Mouse (Mus musculus): ENCODE results near the gene Mcoln3. TPM values are rescaled to one million over a fixed set of nuclear protein-coding genes. Genes with fewer than 3 reads are reported as not detected.

The Mcoln3 gene
- polyA plus RNA-seq, 1 experiment from 2014 or later = 4.6 TPM

- no peak for DNase-seq (ENCODE audit: low spot score)
- H3K9me3 ChIP-seq (replicated peaks) = no peaks in the 10 kb centered on the region; the same call in 1 of the 2 replicates
- peaks cover 7% of the 10 kb centered on the region for H3K4me1 ChIP-seq
- WGBS = 72% methylated on average over 2 of the region's 2 CpGs
- H3K4me3 ChIP-seq = no peak overlapping the region
- H3K27ac ChIP-seq (replicated peaks) = no peak overlapping the region
- peaks cover 11% of the 10 kb centered on the region for H3K27me3 ChIP-seq (ENCODE audit: low read depth, poor library complexity, severe bottlenecking)
- H3K36me3 ChIP-seq = no peaks in the 10 kb centered on the region
These were observed 8.3 kb upstream of the Mcoln3 start for GRCm38 (mm10) chr3:146108945-146109344.

- Histone ChIP-seq H3K27me3 (ENCODE audit: low read depth, poor library complexity, severe bottlenecking) (peaks cover 11% of the 10 kb centered on the region), H3K9me3 (replicated peaks) (no peaks in the 10 kb centered on the region), H3K27ac (replicated peaks) (no peak overlapping the region), H3K4me3 (no peak overlapping the region), H3K36me3 (no peaks in the 10 kb centered on the region), H3K4me1 (peaks cover 7% of the 10 kb centered on the region)
- WGBS = 80% methylated on average over 2 of the region's 2 CpGs
- no peak for DNase-seq (ENCODE audit: low spot score)
These were observed 6.9 kb upstream of the Mcoln3 start for GRCm38 (mm10) chr3:146110358-146110757.

GRCm38 (mm10) chr3:146110916-146111315 is 6.3 kb upstream of the Mcoln3 start:
- WGBS = 78% methylated on average over 6 of the region's 6 CpGs
- no peak overlapping the region for H3K27ac ChIP-seq (replicated peaks)
- DNase-seq (ENCODE audit: low spot score) = no peak
- no peaks in the 10 kb centered on the region for H3K36me3 ChIP-seq
- no peaks in the 10 kb centered on the region for H3K9me3 ChIP-seq (replicated peaks)
- H3K4me3 ChIP-seq = no peak overlapping the region
- H3K4me1 ChIP-seq = peaks cover 7% of the 10 kb centered on the region
- peaks cover 11% of the 10 kb centered on the region for H3K27me3 ChIP-seq (ENCODE audit: low read depth, poor library complexity, severe bottlenecking)

GRCm38 (mm10) chr3:146117997-146118457 is 777 bp downstream of the Mcoln3 start:
- 61% methylated on average over 9 of the region's 9 CpGs for WGBS
- H3K4me1 ChIP-seq = peaks cover 23% of the 10 kb centered on the region
- no peak overlapping the region for H3K27ac ChIP-seq (replicated peaks)
- H3K4me3 ChIP-seq = no peak overlapping the region
- no peaks in the 10 kb centered on the region for H3K9me3 ChIP-seq (replicated peaks)
- DNase-seq (ENCODE audit: low spot score) = no peak
- no peaks in the 10 kb centered on the region for H3K36me3 ChIP-seq
- peaks cover 46% of the 10 kb centered on the region for H3K27me3 ChIP-seq (ENCODE audit: low read depth, poor library complexity, severe bottlenecking)

- WGBS = 4% methylated on average over 25 of the region's 25 CpGs
- DNase-seq (ENCODE audit: low spot score) = peak; percentile 66
- Histone ChIP-seq H3K4me3 (peak overlapping the region; percentile 50), H3K27me3 (ENCODE audit: low read depth, poor library complexity, severe bottlenecking) (peaks cover 40% of the 10 kb centered on the region), H3K4me1 (peaks cover 23% of the 10 kb centered on the region), H3K27ac (replicated peaks) (peak overlapping the region; percentile 84), H3K9me3 (replicated peaks) (no peaks in the 10 kb centered on the region), H3K36me3 (no peaks in the 10 kb centered on the region)
These were observed 4.3 kb downstream of the Mcoln3 start for GRCm38 (mm10) chr3:146121310-146122124.

GRCm38 (mm10) chr3:146122125-146122420 is 4.8 kb downstream of the Mcoln3 start:
- Histone ChIP-seq H3K27ac (replicated peaks) (peak overlapping the region; percentile 84; the same call in 1 of the 2 replicates), H3K4me3 (peak overlapping the region; percentile 50), H3K4me1 (peaks cover 21% of the 10 kb centered on the region), H3K27me3 (ENCODE audit: low read depth, poor library complexity, severe bottlenecking) (peaks cover 34% of the 10 kb centered on the region), H3K36me3 (no peaks in the 10 kb centered on the region), H3K9me3 (replicated peaks) (no peaks in the 10 kb centered on the region)
- WGBS = 41% methylated on average over 3 of the region's 3 CpGs
- DNase-seq (ENCODE audit: low spot score) = no peak

- WGBS = 89% methylated on average over 8 of the region's 8 CpGs
- H3K27ac ChIP-seq (replicated peaks) = no peak overlapping the region
- DNase-seq (ENCODE audit: low spot score) = no peak
- peaks cover 26% of the 10 kb centered on the region for H3K27me3 ChIP-seq (ENCODE audit: low read depth, poor library complexity, severe bottlenecking)
- peaks cover 13% of the 10 kb centered on the region for H3K4me1 ChIP-seq
- H3K4me3 ChIP-seq = no peak overlapping the region
- H3K9me3 ChIP-seq (replicated peaks) = no peaks in the 10 kb centered on the region
- H3K36me3 ChIP-seq = no peaks in the 10 kb centered on the region
These were observed 5.7 kb downstream of the Mcoln3 start for GRCm38 (mm10) chr3:146122807-146123463.

- H3K27ac ChIP-seq (replicated peaks) = no peak overlapping the region
- 88% methylated on average over 9 of the region's 9 CpGs for WGBS
- H3K9me3 ChIP-seq (replicated peaks) = no peaks in the 10 kb centered on the region
- H3K36me3 ChIP-seq = no peaks in the 10 kb centered on the region
- no peak for DNase-seq (ENCODE audit: low spot score)
- H3K27me3 ChIP-seq (ENCODE audit: low read depth, poor library complexity, severe bottlenecking) = peaks cover 21% of the 10 kb centered on the region
- H3K4me3 ChIP-seq = no peak overlapping the region
- peaks cover 13% of the 10 kb centered on the region for H3K4me1 ChIP-seq
These were observed 6.2 kb downstream of the Mcoln3 start for GRCm38 (mm10) chr3:146123464-146123825.

GRCm38 (mm10) chr3:146127205-146127604 is 10.0 kb downstream of the Mcoln3 start:
- no peak for DNase-seq (ENCODE audit: low spot score)
- H3K9me3 ChIP-seq (replicated peaks) = no peaks in the 10 kb centered on the region
- no peaks in the 10 kb centered on the region for H3K27me3 ChIP-seq (ENCODE audit: low read depth, poor library complexity, severe bottlenecking)
- no peak overlapping the region for H3K4me3 ChIP-seq
- peaks cover 4% of the 10 kb centered on the region; the same call in 1 of the 2 replicates for H3K4me1 ChIP-seq
- WGBS = 75% methylated on average over 6 of the region's 6 CpGs
- H3K27ac ChIP-seq (replicated peaks) = no peak overlapping the region
- H3K36me3 ChIP-seq = peaks cover 7% of the 10 kb centered on the region; the same call in 1 of the 2 replicates

- peaks cover 4% of the 10 kb centered on the region; the same call in 1 of the 2 replicates for H3K36me3 ChIP-seq
- 86% methylated on average over 9 of the region's 9 CpGs for WGBS
These were observed 17.6 kb downstream of the Mcoln3 start for GRCm38 (mm10) chr3:146134834-146135233.

GRCm38 (mm10) chr3:146135417-146135816 is 18.2 kb downstream of the Mcoln3 start:
- Histone ChIP-seq H3K9me3 (replicated peaks) (no peaks in the 10 kb centered on the region), H3K36me3 (peaks cover 4% of the 10 kb centered on the region; the same call in 1 of the 2 replicates), H3K27ac (replicated peaks) (no peak overlapping the region), H3K27me3 (ENCODE audit: low read depth, poor library complexity, severe bottlenecking) (no peaks in the 10 kb centered on the region), H3K4me1 (no peaks in the 10 kb centered on the region), H3K4me3 (no peak overlapping the region)
- WGBS = 85% methylated on average over 2 of the region's 2 CpGs
- no peak for DNase-seq (ENCODE audit: low spot score)

More at GRCm38 (mm10) chr3:146134834-146135233, 17.6 kb downstream of the Mcoln3 start:
- Histone ChIP-seq H3K4me3 (no peak overlapping the region), H3K27me3 (ENCODE audit: low read depth, poor library complexity, severe bottlenecking) (no peaks in the 10 kb centered on the region), H3K4me1 (no peaks in the 10 kb centered on the region), H3K27ac (replicated peaks) (no peak overlapping the region), H3K9me3 (replicated peaks) (no peaks in the 10 kb centered on the region)
- DNase-seq (ENCODE audit: low spot score) = no peak

- Histone ChIP-seq H3K4me1 (no peaks in the 10 kb centered on the region), H3K36me3 (peaks cover 4% of the 10 kb centered on the region; the same call in 1 of the 2 replicates), H3K27ac (replicated peaks) (no peak overlapping the region), H3K9me3 (replicated peaks) (no peaks in the 10 kb centered on the region), H3K27me3 (ENCODE audit: low read depth, poor library complexity, severe bottlenecking) (no peaks in the 10 kb centered on the region), H3K4me3 (no peak overlapping the region)
- no peak for DNase-seq (ENCODE audit: low spot score)
- WGBS = 42% methylated on average over 10 of the region's 10 CpGs
These were observed 19.2 kb downstream of the Mcoln3 start for GRCm38 (mm10) chr3:146136422-146136821.

GRCm38 (mm10) chr3:146140276-146140675 is 23.0 kb downstream of the Mcoln3 start:
- H3K4me3 ChIP-seq = no peak overlapping the region
- no peaks in the 10 kb centered on the region for H3K27me3 ChIP-seq (ENCODE audit: low read depth, poor library complexity, severe bottlenecking)
- DNase-seq (ENCODE audit: low spot score) = no peak
- no peak overlapping the region for H3K27ac ChIP-seq (replicated peaks)
- H3K4me1 ChIP-seq = no peaks in the 10 kb centered on the region
- H3K9me3 ChIP-seq (replicated peaks) = no peaks in the 10 kb centered on the region
- H3K36me3 ChIP-seq = no peaks in the 10 kb centered on the region; the same call in 1 of the 2 replicates
- WGBS = 96% methylated on average over 7 of the region's 7 CpGs

Data from midbrain, embryonic 10.5 days (tissue).